Mouse (Mus musculus): Measurements from ENCODE around the gene Mettl25.

Mettl25 gene

GRCm38 (mm10) chr10:105840928-105841888 is at the start of gene Mettl25, which contains the start of gene Ccdc59:
Gene Mettl25 (minus strand): TSS chr10:105841380.
Gene Ccdc59 (plus strand): TSS chr10:105841067.
- peak; percentile 92 to 97 for DNase-seq (ENCODE audit: low spot score in 2 of 2)

GRCm38 (mm10) chr10:105867312-105867711 is 26.1 kb upstream of the Mettl25 start:
- DNase-seq (ENCODE audit: low spot score in 2 of 2) = no peak

- peak in 1 of 2 experiments; percentile 9 for DNase-seq (ENCODE audit: low spot score in 2 of 2)
Observed at GRCm38 (mm10) chr10:105851136-105851535, 10.0 kb upstream of the Mettl25 start.

GRCm38 (mm10) chr10:105850286-105850685 is 9.1 kb upstream of the Mettl25 start:
- no peak for DNase-seq (ENCODE audit: low spot score in 2 of 2)

GRCm38 (mm10) chr10:105842574-105842973 is 1.4 kb upstream of the Mettl25 start:
- DNase-seq (ENCODE audit: low spot score in 2 of 2) = no peak

GRCm38 (mm10) chr10:105834627-105835228 is 6.5 kb downstream of the Mettl25 start:
- DNase-seq (ENCODE audit: low spot score in 2 of 2) = peak in 1 of 2 experiments; percentile 41

- DNase-seq (ENCODE audit: low spot score in 2 of 2) = no peak
Observed at GRCm38 (mm10) chr10:105806259-105807010, 34.7 kb downstream of the Mettl25 start.

GRCm38 (mm10) chr10:105803461-105803860 is 37.7 kb downstream of the Mettl25 start:
- DNase-seq (ENCODE audit: low spot score in 2 of 2) = no peak

GRCm38 (mm10) chr10:105802132-105802531 is 39.0 kb downstream of the Mettl25 start:
- no peak for DNase-seq (ENCODE audit: low spot score in 2 of 2)

GRCm38 (mm10) chr10:105801147-105801546 is 40.0 kb downstream of the Mettl25 start:
- no peak for DNase-seq (ENCODE audit: low spot score in 2 of 2)

GRCm38 (mm10) chr10:105797250-105797924 is 43.8 kb downstream of the Mettl25 start:
- no peak for DNase-seq (ENCODE audit: low spot score in 2 of 2)

GRCm38 (mm10) chr10:105793776-105794552 is 47.2 kb downstream of the Mettl25 start:
- no peak for DNase-seq (ENCODE audit: low spot score in 2 of 2)

GRCm38 (mm10) chr10:105788744-105789486 is 52.3 kb downstream of the Mettl25 start:
- peak; percentile 42 to 59 for DNase-seq (ENCODE audit: low spot score in 2 of 2)

GRCm38 (mm10) chr10:105783766-105784165 is 57.4 kb downstream of the Mettl25 start:
- no peak for DNase-seq (ENCODE audit: low spot score in 2 of 2)

- peak; percentile 6 to 81 for DNase-seq (ENCODE audit: low spot score in 2 of 2)
Observed at GRCm38 (mm10) chr10:105774382-105774781, 66.8 kb downstream of the Mettl25 start.

GRCm38 (mm10) chr10:105772821-105773302 is 68.3 kb downstream of the Mettl25 start:
- no peak for DNase-seq (ENCODE audit: low spot score in 2 of 2)

GRCm38 (mm10) chr10:105763959-105764358 is 77.2 kb downstream of the Mettl25 start:
- no peak for DNase-seq (ENCODE audit: low spot score in 2 of 2)

- DNase-seq (ENCODE audit: low spot score in 2 of 2) = no peak
Observed at GRCm38 (mm10) chr10:105760460-105760859, 80.7 kb downstream of the Mettl25 start.

- DNase-seq (ENCODE audit: low spot score in 2 of 2) = no peak
Observed at GRCm38 (mm10) chr10:105760046-105760445, 81.1 kb downstream of the Mettl25 start.
